Mouse (Mus musculus) heart, embryonic 15.5 days (tissue): Measurements from ENCODE around the gene Dnajc5. TPM values are rescaled to one million over a fixed set of nuclear protein-coding genes. Genes with fewer than 3 reads are reported as not detected.
A peak's percentile ranks its signal among the peaks of the same experiment; 100 is the strongest.

Source experiments
- ATAC-seq: fragments of 200-750 bp; cut with Nextera tagmentation; replicated peaks from 2 replicates; pipeline ENCODE4 v1.8.0; 2017; ENCODE audit warnings: low read depth, moderate TSS enrichment; ENCODE audit not compliant: insufficient number of reproducible peaks, insufficient read depth, low FRiP score
- H3K27ac ChIP-seq: fragments of 300-500 bp; sonication (generic); 2 replicates; pipeline ENCODE4 v1.5.1; 2015; ENCODE audit warnings: mild to moderate bottlenecking, inconsistent platforms
- H3K27me3 ChIP-seq: fragments of 300-500 bp; sonication (generic); 2 replicates; pipeline ENCODE4 v1.6.1; 2015; ENCODE audit warnings: inconsistent platforms
- H3K36me3 ChIP-seq: fragments of 300-500 bp; sonication (generic); 2 replicates; pipeline ENCODE4 v1.6.1; 2015; ENCODE audit warnings: mild to moderate bottlenecking, inconsistent platforms
- H3K4me1 ChIP-seq: fragments of 300-500 bp; sonication (generic); replicated peaks from 2 replicates; pipeline ENCODE4 v1.6.1; 2015; ENCODE audit warnings: inconsistent platforms
- H3K4me2 ChIP-seq: fragments of 300-500 bp; sonication (generic); 2 replicates; pipeline ENCODE4 v1.6.1; 2015; ENCODE audit warnings: inconsistent platforms, mild to moderate bottlenecking, moderate library complexity
- H3K4me3 ChIP-seq: fragments of 300-500 bp; sonication (generic); 2 replicates; pipeline ENCODE4 v1.5.1; 2015; ENCODE audit warnings: mild to moderate bottlenecking, inconsistent platforms
- H3K9ac ChIP-seq: fragments of 300-500 bp; sonication (generic); 2 replicates; pipeline ENCODE4 v1.6.1; 2015; ENCODE audit warnings: mild to moderate bottlenecking, inconsistent platforms
- H3K9me3 ChIP-seq: fragments of 300-500 bp; sonication (generic); replicated peaks from 2 replicates; pipeline ENCODE4 v1.6.1; 2016; ENCODE audit warnings: inconsistent platforms
- WGBS: fragments of 180-500 bp; shearing (Covaris S2); methylation state at CpG from one replicate; pipeline ENCODE4 v1.1.7; 2015; ENCODE audit warnings: mixed read lengths; 5-methylcytosine and 5-hydroxymethylcytosine counted together
- polyA plus RNA-seq: library from polyadenylated mRNA; unstranded; fragments of >200 nt; fragmentation: Nextera tagmentation; extraction: Ambion mirVana; gene quantifications from 2 replicates; pipeline ENCODE4 v1.2.1, GENCODE M21; 2015

Gene Dnajc5
- polyA plus RNA-seq, 1 experiment from 2014 or later: 70.3 TPM

DNA sequence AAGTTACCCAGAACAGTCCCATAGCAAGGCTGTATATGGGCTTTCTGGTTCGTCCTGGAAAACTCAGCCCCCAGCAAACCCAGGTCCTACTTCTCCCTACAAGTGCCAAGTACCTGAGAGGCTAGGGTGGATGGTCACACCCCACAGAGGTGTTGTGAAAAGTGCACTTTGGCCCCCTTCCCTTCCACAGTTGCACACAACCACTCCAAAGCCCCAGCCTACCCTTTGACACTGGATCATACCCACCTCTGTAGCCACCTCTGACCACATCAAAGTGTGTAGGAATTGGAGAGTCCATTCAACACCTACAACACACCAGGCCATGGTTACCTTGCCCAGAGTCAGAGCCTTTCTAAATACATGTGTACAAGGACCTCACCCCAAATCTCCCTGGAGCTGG, 62.7 kb downstream of the Dnajc5 start:
- Histone ChIP-seq H3K36me3 (peaks cover 41% of the 10 kb centered on the region), H3K4me1 (peaks cover 34% of the 10 kb centered on the region), H3K9me3 (no peaks in the 10 kb centered on the region), H3K27me3 (no peaks in the 10 kb centered on the region), H3K4me2 (no peak overlapping the region), H3K9ac (no peak overlapping the region), H3K27ac (no peak overlapping the region), H3K4me3 (no peak overlapping the region)
- 77% methylated on average over 1 of the region's 1 CpGs for WGBS
- no peak for ATAC-seq

DNA sequence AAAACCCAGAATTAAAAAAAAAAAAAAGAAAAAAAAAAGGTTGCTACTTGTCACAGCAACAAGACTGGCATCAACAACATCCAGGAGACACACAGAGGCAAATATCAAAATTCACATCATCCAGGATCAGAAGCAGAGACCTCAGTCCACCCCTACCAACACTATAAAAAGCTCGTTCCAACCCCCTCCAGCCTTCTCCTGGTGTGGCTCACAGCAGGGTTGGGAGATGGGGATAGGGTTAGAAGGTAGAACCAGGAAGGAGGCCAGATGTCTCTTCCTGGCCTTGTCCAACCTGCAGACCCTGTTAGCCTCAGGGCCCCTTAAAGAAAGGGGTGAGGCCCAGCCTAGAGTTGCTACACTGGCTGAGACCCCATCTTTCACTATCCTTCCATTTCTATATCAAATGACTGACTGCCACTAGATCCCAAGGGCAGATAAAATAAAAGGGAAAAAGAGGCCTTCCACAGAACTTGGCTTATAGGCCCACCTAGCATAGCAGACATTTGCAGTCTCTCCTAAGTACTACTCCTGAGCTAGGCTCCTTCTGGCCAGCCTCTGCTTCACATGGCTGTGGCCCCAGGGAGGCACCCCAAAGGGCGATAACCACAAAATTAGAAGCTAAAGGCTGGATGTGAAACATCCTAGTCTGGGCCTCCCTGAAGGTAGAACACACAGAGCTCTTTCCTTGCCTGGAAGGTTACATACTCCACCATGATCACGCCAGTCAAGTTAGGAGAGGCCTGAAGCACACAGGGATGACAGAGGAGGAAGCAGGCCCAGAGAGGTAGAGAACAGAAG, 63.4 kb downstream of the Dnajc5 start:
- H3K27me3 ChIP-seq: no peaks in the 10 kb centered on the region
- H3K27ac ChIP-seq: no peak overlapping the region
- peaks cover 48% of the 10 kb centered on the region for H3K36me3 ChIP-seq
- H3K9ac ChIP-seq: no peak overlapping the region
- H3K9me3 ChIP-seq: no peaks in the 10 kb centered on the region
- ATAC-seq: no peak
- H3K4me3 ChIP-seq: no peak overlapping the region
- H3K4me2 ChIP-seq: no peak overlapping the region
- H3K4me1 ChIP-seq: peaks cover 27% of the 10 kb centered on the region
- 84% methylated on average over 3 of the region's 3 CpGs for WGBS

DNA sequence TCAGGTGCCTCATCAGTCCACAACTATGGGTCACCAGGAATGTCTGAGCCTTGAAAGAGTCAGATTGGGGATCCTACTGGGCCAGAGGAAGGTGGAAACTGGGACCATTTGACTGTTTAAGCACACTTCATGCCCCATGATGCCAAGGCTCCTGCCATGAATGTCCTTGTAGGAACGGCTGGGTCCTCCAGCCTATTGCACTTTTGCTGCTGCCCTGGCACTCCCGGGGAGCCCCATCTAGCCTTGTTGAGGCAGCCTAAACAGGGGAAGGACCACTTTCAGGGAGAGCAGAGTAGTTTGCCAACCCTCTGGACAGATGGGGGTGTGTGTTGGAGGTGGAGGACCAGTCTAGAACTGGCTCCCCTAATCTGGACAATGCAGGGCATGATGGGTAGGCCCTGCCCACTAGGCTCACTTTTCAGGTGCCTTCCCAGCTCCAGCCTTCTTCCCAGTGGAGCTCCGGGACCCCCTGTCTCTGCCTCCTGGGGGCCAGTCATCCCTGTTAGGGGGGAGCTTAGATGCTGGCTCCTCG, 64.2 kb downstream of the Dnajc5 start, which contains the start of gene Uckl1:
TSS of gene Uckl1 (minus strand) at position 482 of the 532 bp plus-strand sequence.
- Histone ChIP-seq H3K4me1 (peaks cover 19% of the 10 kb centered on the region), H3K27ac (no peak within 1 kb of the TSS), H3K4me3 (no peak within 1 kb of the TSS), H3K9me3 (no peaks in the 10 kb centered on the region), H3K27me3 (no peaks in the 10 kb centered on the region), H3K4me2 (no peak within 1 kb of the TSS), H3K36me3 (peaks cover 56% of the 10 kb centered on the region), H3K9ac (no peak within 1 kb of the TSS)
- 90% methylated on average over 4 of the region's 4 CpGs for WGBS
- ATAC-seq: no peak

DNA sequence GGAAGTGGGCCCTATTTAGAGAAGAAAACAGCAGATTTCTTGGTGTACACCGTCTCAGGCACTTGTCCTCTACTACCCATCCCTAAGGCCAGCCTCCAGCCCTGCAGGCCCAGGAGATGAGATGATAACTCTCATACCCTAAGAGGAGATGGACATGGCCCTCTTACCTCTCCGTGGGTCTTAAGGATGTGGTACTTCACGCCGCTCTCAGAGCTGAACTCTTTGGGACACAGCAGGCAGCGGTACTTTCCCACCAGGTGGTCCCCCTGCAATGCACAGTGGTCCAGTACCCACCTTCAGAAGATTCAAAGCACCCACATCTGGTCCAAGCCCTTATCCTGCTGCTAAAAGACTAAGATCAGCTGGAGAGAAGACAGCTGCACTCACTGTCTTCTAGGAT, 65.2 kb downstream of the Dnajc5 start:
- Histone ChIP-seq H3K36me3 (peaks cover 65% of the 10 kb centered on the region), H3K4me2 (no peak overlapping the region), H3K9ac (no peak overlapping the region), H3K27me3 (no peaks in the 10 kb centered on the region), H3K4me3 (no peak overlapping the region), H3K27ac (no peak overlapping the region), H3K4me1 (peaks cover 8% of the 10 kb centered on the region), H3K9me3 (no peaks in the 10 kb centered on the region)
- 87% methylated on average over 5 of the region's 5 CpGs for WGBS
- ATAC-seq: no peak

DNA sequence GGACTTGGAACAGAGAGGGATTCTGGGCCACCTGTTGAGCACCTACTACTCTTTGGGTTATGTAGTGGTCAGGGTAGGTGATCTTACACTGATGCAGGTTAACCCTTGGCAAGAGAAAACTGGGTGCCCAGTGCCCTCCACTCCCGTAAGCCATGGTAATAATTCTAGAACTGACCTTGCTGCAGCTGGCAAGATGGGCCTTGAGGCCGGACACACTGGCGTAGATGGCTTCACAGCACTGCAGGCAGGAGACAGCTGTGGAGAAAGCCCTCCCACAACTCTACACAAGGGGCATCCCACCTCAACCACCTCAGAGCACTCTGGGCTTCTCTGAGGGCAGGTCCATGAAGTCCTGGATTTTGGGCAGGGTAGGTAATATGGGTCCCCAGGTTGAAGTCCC, 65.8 kb downstream of the Dnajc5 start:
- H3K4me2 ChIP-seq: no peak overlapping the region
- H3K9me3 ChIP-seq: no peaks in the 10 kb centered on the region
- peaks cover 66% of the 10 kb centered on the region for H3K36me3 ChIP-seq
- peaks cover 5% of the 10 kb centered on the region; the same call in 1 of the 2 replicates for H3K4me1 ChIP-seq
- H3K27ac ChIP-seq: no peak overlapping the region
- H3K27me3 ChIP-seq: no peaks in the 10 kb centered on the region
- no peak overlapping the region for H3K9ac ChIP-seq
- H3K4me3 ChIP-seq: no peak overlapping the region
- ATAC-seq: no peak
- 94% methylated on average over 3 of the region's 3 CpGs for WGBS

DNA sequence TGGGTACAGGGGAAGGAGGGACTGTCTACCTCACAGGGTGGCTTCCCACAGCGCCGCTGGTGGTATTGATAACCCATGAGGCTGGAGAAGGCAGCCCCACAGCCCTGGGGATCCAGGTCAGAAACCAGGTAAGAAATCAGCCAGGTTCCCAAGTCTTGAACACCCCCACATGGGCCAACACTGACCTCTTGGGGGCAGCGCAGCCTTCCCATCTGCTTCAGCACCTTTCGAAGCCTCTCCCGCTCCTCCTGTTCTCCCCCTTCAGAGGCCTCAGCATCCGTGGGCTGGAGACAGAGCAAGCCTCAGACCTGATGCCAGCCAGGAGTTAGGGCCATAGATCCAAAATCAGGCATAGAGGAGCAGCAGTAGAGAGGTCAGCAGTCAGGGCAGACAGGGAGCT, 67.5 kb downstream of the Dnajc5 start:
- no peak overlapping the region for H3K27ac ChIP-seq
- WGBS: 81% methylated on average over 6 of the region's 6 CpGs

DNA sequence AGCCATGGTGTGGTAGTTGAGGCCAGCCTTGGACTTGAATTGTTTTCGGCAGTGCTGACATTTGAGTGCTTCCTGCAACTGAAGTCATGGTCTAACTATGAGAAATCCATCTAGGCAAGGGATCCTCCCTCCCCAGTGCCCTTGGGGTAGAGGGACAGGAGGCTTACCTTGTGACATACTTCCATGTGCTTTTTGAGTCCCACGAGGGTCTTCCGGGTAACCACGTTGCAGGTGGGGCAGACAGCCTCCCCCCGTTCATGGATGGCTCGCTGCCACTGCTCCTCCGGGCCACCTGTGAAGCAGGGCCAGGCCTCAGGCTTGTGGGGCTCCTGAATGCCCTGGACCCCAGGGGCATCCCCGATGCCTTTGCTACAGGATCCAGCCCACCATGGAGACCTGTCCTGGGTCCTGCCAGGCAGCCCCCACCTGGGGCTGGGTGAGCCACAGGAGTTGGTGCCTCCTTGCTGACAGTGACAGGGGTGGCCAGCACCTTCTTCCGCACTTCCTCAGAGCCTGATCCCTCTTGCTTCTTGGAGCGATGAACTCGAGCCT, 68.0 kb downstream of the Dnajc5 start:
- Histone ChIP-seq H3K9ac (no peak overlapping the region), H3K4me2 (no peak overlapping the region), H3K4me1 (peaks cover 13% of the 10 kb centered on the region), H3K27ac (no peak overlapping the region), H3K27me3 (no peaks in the 10 kb centered on the region), H3K4me3 (no peak overlapping the region), H3K9me3 (no peaks in the 10 kb centered on the region), H3K36me3 (peaks cover 66% of the 10 kb centered on the region)
- 89% methylated on average over 11 of the region's 11 CpGs for WGBS
- no peak for ATAC-seq

More for the DNA sequence above, 67.5 kb downstream of the Dnajc5 start:
- H3K9ac ChIP-seq: no peak overlapping the region
- peaks cover 66% of the 10 kb centered on the region for H3K36me3 ChIP-seq
- H3K27me3 ChIP-seq: no peaks in the 10 kb centered on the region
- no peak for ATAC-seq
- no peaks in the 10 kb centered on the region for H3K9me3 ChIP-seq
- H3K4me2 ChIP-seq: no peak overlapping the region
- peaks cover 9% of the 10 kb centered on the region for H3K4me1 ChIP-seq
- no peak overlapping the region for H3K4me3 ChIP-seq

DNA sequence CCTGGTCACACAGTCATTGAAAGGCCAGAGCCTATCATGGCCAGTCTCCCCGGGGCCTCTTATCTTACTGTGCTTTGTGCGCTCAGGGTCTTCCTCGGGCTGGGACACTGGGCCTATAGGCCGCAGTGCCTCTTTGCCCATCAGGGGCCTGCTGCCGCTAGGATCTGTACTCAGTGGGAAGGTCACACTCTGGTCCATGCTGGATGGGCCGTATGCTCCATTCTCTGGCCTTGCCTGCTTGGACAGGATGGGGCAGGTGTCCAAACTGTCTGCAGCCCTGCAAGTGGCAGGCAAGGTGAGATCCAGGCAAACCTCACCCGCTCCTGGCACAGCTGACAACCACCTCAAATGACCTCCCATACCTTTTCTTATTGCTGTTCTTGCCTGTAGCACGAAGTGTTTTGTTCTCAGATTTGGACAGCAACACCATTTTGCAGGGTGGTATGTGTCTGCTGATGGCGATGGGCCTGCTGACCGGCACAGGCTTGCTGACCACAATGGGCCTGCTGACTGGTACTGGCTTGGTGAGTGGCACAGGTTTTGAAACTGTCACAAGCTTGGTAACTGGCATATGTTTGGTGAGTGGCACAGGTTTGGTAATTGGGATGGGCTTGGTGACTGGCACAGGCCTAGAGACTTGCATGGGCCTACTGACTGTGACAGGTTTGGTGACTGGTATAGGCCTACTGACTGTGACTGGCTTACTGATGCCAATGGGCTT, 68.9 kb downstream of the Dnajc5 start:
- 90% methylated on average over 10 of the region's 10 CpGs for WGBS
- Histone ChIP-seq H3K9ac (no peak overlapping the region), H3K4me3 (no peak overlapping the region), H3K4me1 (peaks cover 13% of the 10 kb centered on the region), H3K9me3 (no peaks in the 10 kb centered on the region), H3K4me2 (no peak overlapping the region), H3K36me3 (peaks cover 62% of the 10 kb centered on the region), H3K27ac (no peak overlapping the region), H3K27me3 (no peaks in the 10 kb centered on the region)
- ATAC-seq: no peak

DNA sequence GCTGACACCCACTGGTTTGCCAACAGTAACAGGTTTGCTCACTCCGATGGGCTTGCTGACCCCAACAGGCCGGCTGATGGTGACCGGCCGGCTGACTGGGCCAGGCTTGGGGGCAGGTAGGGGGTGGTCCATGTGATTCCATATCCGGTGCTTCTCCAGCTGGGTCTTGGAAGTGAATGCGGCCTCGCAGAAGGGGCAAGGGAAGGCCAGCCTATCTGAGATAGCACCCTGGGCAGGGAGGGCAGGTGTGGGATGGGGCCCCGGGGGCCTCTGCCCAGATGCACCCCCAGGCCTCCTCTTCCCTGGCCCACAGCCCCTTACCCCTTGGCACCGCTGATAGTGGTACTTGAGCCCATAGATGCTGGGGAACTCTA, 69.4 kb downstream of the Dnajc5 start:
- no peak for ATAC-seq
- no peak overlapping the region for H3K9ac ChIP-seq
- H3K27me3 ChIP-seq: no peaks in the 10 kb centered on the region
- WGBS: 86% methylated on average over 9 of the region's 9 CpGs
- no peak overlapping the region for H3K27ac ChIP-seq
- H3K36me3 ChIP-seq: peaks cover 56% of the 10 kb centered on the region
- no peak overlapping the region for H3K4me3 ChIP-seq
- H3K4me2 ChIP-seq: no peak overlapping the region
- no peaks in the 10 kb centered on the region for H3K9me3 ChIP-seq
- peaks cover 13% of the 10 kb centered on the region for H3K4me1 ChIP-seq

DNA sequence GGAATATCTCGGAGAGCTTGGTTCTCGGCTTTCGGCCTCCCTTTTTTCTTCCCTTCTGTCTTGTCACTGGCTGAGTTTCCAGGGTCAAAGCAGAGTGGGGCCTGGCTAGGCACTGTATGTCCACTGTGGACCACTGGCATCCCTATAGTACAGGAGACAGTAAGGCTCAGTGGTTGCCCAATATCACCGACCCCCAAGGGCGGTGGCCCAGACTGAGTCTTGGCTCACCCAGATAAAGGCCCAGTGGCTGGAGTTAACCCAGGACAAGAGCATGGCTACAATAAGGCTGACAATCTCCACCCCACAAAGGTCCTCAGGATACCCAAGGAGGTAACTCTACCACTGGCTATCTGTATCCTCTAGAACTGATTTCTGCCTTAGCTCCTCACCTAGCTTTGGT, 70.2 kb downstream of the Dnajc5 start:
- Histone ChIP-seq H3K27ac (no peak overlapping the region), H3K4me1 (peaks cover 13% of the 10 kb centered on the region), H3K27me3 (no peaks in the 10 kb centered on the region), H3K9me3 (no peaks in the 10 kb centered on the region), H3K4me3 (no peak overlapping the region), H3K4me2 (no peak overlapping the region), H3K9ac (no peak overlapping the region), H3K36me3 (peaks cover 49% of the 10 kb centered on the region)
- ATAC-seq: no peak
- WGBS: 91% methylated on average over 5 of the region's 5 CpGs

DNA sequence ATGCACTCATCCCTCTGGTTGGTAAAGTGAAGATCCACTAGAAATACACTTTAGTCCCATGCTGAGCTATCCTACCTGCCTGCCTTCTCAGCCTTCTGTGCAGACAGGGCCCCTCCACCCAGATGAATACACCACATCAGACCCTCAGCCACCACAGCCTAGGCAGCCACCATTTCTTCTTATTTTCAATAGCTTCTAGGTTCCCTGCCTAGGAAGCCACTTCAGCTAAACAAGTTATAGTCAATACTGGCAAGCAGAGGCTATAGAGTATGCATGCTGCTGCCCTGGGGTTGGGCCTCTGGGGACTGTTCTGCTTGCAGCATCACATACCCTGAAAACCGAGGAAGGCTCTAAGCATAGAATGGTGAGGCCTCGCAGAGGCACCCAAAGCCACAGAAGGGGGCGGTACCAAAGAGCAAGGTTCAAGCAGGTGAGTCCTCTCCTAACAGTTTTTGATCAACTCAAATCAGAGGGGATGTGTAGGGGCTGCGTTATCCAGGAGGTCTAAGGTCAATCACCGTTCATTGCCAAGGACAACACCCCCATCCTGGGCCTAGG, 71.3 kb downstream of the Dnajc5 start, which contains the start of gene Prpf6:
TSS of gene Prpf6 (plus strand) at position 341 of the 558 bp plus-strand sequence.
- H3K27ac ChIP-seq: peak within 1 kb of the TSS; percentile 82
- no peak for ATAC-seq
- H3K27me3 ChIP-seq: no peaks in the 10 kb centered on the region
- H3K36me3 ChIP-seq: peaks cover 38% of the 10 kb centered on the region
- WGBS: 6% methylated on average over 5 of the region's 5 CpGs
- H3K9ac ChIP-seq: peak within 1 kb of the TSS; percentile 88
- peak within 1 kb of the TSS; percentile 91 for H3K4me3 ChIP-seq
- H3K9me3 ChIP-seq: no peaks in the 10 kb centered on the region
- peaks cover 13% of the 10 kb centered on the region for H3K4me1 ChIP-seq
- H3K4me2 ChIP-seq: peak within 1 kb of the TSS; percentile 78
